Mouse (Mus musculus) neural tube, embryonic 11.5 days (tissue): ENCODE results near the gene Clpx. TPM values are rescaled to one million over a fixed set of nuclear protein-coding genes. Genes with fewer than 3 reads are reported as not detected.
"Not testable (repeated sequence)": the region's sequence is repeated elsewhere in the genome, so short reads cannot be mapped to it uniquely, and the experiment has no call there.

Experiments
- ATAC-seq: fragments of 200-750 bp; cut with Nextera tagmentation; 2 replicates; pipeline ENCODE4 v1.8.0; 2017; ENCODE audit warnings: moderate number of reproducible peaks, mild to moderate bottlenecking, moderate TSS enrichment, moderate library complexity; ENCODE audit not compliant: insufficient read depth, low FRiP score, low TSS enrichment
- DNase-seq: peaks from one replicate; pipeline ENCODE4 v3.0.0-alpha.2; 2015; ENCODE audit warnings: low spot score
- H3K27ac ChIP-seq: fragments of 300-500 bp; sonication (generic); 2 replicates; pipeline ENCODE4 v1.5.1; 2014; ENCODE audit warnings: low read depth, mild to moderate bottlenecking, low read length
- H3K27me3 ChIP-seq: fragments of 300-500 bp; sonication (generic); 2 replicates; pipeline ENCODE4 v1.6.1; 2014; ENCODE audit warnings: mild to moderate bottlenecking, low read length, mixed read lengths; ENCODE audit not compliant: control insufficient read depth, insufficient read depth
- H3K36me3 ChIP-seq: fragments of 300-500 bp; sonication (generic); 2 replicates; pipeline ENCODE4 v1.6.1; 2014; ENCODE audit warnings: mild to moderate bottlenecking, low read length, moderate library complexity, mixed read lengths; ENCODE audit not compliant: control insufficient read depth, insufficient read depth
- H3K4me1 ChIP-seq: fragments of 300-500 bp; sonication (generic); 2 replicates; pipeline ENCODE4 v1.6.1; 2014; ENCODE audit warnings: low read length, mixed read lengths; ENCODE audit not compliant: control insufficient read depth, insufficient read depth
- H3K4me2 ChIP-seq: fragments of 300-500 bp; sonication (generic); 2 replicates; pipeline ENCODE4 v1.6.1; 2014; ENCODE audit warnings: low read depth, mild to moderate bottlenecking, moderate library complexity
- H3K4me3 ChIP-seq: fragments of 300-500 bp; sonication (generic); 2 replicates; pipeline ENCODE4 v1.5.1; 2014; ENCODE audit warnings: low read depth, low read length
- H3K9ac ChIP-seq: fragments of 300-500 bp; sonication (generic); 2 replicates; pipeline ENCODE4 v1.6.1; 2014; ENCODE audit warnings: mild to moderate bottlenecking, low read length
- H3K9me3 ChIP-seq: fragments of 300-500 bp; sonication (generic); 2 replicates; pipeline ENCODE4 v1.6.1; 2016; ENCODE audit warnings: low read length; ENCODE audit not compliant: control insufficient read depth
- WGBS: fragments of 180-500 bp; shearing (Covaris S2); extraction: QIAGEN DNeasy Blood & Tissue Kit; methylation state at CpG from one replicate; pipeline ENCODE4 v1.1.7; 2014; 5-methylcytosine and 5-hydroxymethylcytosine counted together
- polyA plus RNA-seq: library from polyadenylated mRNA; unstranded; fragments of >200 nt; fragmentation: Nextera tagmentation; extraction: Ambion mirVana; gene quantifications from 2 replicates; pipeline ENCODE4 v1.2.1, GENCODE M21; 2014

Clpx gene
- polyA plus RNA-seq, 1 experiment from 2014 or later: 50.0 TPM

DNA sequence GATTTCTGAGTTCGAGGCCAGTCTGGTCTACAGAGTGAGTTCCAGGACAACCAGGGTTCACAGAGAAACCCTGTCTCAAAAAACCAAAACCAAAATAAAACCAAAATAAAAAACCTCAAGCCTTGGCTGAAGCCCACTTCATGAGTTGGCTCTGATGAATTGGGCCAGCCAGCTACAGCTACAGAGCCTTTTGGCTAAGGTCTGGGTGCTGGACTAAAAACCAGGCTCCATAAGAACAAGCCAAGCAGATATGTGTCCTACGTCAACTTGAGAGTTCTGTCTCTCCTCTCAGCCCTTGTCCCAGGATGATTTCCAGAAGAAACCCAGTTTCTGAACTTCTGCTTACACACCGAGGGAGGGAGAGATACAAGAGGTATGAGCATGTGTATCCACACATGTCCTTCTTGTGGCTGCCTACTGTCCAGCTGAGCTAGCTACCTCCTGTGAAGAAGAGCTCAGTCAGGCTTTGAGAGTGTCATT, 31.4 kb upstream of the Clpx start:
- Histone ChIP-seq H3K36me3 (no peaks in the 10 kb centered on the region), H3K4me2 (no peak overlapping the region), H3K9ac (no peak overlapping the region), H3K9me3 (no peaks in the 10 kb centered on the region), H3K27ac (no peak overlapping the region), H3K4me3 (no peak overlapping the region), H3K4me1 (no peaks in the 10 kb centered on the region), H3K27me3 (no peaks in the 10 kb centered on the region)
- DNase-seq: no peak
- ATAC-seq: no peak
- 92% methylated on average over 3 of the region's 3 CpGs for WGBS

DNA sequence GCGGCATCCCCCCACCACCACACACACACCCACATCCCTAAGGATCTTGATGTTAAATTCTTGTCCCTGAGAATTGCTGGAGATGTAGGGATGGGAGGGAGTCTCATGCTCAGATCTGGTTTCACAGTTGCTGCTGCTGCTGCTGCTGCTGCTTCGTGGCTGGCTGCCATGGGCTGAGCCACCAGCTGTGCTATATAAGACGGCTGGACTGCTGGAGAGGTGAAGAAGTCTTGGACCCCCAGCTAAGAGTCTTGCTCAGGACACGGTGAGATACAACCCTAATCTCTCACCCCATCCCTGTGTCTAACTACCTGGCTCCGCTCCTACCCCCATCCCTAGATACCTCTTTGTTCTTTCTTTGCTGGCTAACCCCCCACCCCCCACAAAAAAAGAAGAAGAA, 29.1 kb upstream of the Clpx start, which contains the start of gene Cilp:
Gene Cilp (plus strand): TSS at position 222 of the 400 bp plus-strand sequence.
- no peaks in the 10 kb centered on the region for H3K4me1 ChIP-seq
- 53% methylated on average over 5 of the region's 5 CpGs for WGBS
- ATAC-seq (no peak), DNase-seq (no peak)
- H3K9me3 ChIP-seq: no peaks in the 10 kb centered on the region
- H3K4me2 ChIP-seq: no peak within 1 kb of the TSS
- H3K4me3 ChIP-seq: no peak within 1 kb of the TSS
- no peak within 1 kb of the TSS for H3K27ac ChIP-seq
- no peaks in the 10 kb centered on the region for H3K36me3 ChIP-seq
- no peak within 1 kb of the TSS for H3K9ac ChIP-seq
- H3K27me3 ChIP-seq: no peaks in the 10 kb centered on the region

DNA sequence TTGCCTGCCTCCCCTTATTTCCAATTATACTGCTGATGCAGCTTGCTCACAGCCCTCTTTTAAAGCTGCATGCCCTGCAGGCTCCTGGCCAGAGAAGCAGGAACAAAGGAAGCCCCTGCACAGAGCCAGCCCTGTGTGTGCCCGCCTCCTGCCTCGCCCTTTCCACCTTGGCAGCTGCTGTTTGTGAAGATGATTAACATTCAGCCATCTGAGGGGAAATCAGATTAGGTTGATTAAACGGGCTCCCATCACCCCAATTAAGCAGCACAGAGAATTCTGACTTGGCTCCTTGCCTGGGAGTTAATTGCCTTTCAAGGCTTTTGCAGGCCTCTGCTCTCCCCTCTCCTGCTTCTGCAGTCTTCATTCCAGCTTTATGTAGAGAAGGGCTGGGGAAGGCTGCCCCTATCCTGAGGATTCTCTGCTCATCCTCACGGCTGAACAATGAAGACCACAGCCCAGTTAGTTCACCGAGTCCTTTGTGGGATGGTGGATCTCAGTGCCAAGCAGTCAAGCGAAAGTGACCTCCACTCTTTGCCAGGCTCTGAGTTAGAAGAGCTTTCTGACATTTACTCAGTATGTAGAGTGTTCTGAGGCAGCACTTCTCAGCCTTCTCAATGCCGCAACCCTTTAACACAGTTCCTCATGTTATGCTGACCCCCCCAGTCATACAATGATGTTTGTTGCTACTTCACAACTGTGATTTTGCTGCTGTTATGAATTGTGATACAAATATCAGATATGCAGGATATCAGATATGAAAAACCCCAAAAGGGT, 26.1 kb upstream of the Clpx start:
- Histone ChIP-seq H3K27me3 (no peaks in the 10 kb centered on the region), H3K4me2 (no peak overlapping the region), H3K36me3 (no peaks in the 10 kb centered on the region), H3K9me3 (no peaks in the 10 kb centered on the region), H3K4me3 (no peak overlapping the region), H3K9ac (peak overlapping the region; percentile 20; the same call in 1 of the 2 replicates), H3K4me1 (no peaks in the 10 kb centered on the region), H3K27ac (peak overlapping the region; percentile 63)
- 42% methylated on average over 7 of the region's 7 CpGs for WGBS
- DNase-seq: peak; percentile 39
- ATAC-seq: peak; percentile 55; the same call in 1 of the 2 replicates

DNA sequence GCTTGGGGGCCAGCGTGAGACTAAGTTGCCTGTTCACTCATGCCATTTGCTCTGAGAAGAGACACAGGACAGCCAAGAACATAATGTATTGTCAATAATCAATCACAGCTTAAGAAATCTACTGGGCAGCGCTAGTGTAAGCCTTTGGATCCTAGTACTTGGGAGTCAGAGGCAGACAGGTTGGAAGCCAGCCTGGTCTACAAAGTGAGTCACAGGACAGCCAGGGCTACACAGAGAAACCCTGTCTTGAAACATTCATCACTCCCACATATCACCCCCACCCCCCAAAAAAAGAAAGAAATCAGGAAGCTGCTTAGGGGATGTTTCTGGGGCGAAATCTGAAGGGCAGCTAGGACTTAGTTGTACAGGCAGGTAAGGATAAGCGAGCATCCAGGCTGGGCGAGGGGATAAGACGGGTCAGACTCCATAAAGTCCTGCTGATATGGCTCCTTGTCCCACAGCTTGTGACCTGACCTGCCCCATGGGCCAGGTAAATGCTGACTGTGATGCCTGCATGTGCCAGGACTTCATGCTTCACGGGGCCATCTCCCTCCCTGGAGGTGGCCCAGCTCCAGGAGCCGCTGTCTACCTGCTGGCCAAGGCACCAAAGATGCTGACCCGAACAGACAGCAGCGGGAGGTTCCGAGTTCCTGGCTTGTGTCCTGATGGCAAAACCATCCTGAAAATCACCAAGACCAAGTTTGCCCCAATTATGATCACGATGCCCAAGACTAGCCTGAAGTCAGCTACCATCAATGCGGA, 20.8 kb upstream of the Clpx start:
- ATAC-seq: no peak
- Histone ChIP-seq H3K9ac (no peak overlapping the region), H3K36me3 (no peaks in the 10 kb centered on the region), H3K9me3 (no peaks in the 10 kb centered on the region), H3K27ac (no peak overlapping the region), H3K4me3 (no peak overlapping the region), H3K4me2 (no peak overlapping the region), H3K4me1 (no peaks in the 10 kb centered on the region), H3K27me3 (no peaks in the 10 kb centered on the region)
- 87% methylated on average over 13 of the region's 13 CpGs for WGBS
- no peak for DNase-seq

DNA sequence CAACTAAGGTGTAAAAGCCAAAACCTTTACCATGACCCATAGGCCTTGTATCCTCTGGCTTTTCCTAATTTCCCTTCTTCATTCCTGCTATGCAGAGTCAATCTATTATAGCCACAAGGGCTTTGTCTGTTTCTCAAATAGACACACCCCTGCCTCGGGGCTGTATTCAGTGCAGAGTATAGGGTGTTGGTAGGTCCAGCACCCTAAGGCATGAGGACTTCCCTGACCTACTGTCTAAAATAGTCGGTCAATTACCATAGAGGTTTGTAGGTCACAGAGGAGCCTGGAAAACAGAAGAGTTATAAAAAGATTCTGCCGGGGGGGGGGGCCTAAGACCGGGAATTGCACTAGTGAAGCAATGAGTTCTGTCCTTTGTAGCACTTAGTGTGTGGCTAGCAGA, 20.2 kb upstream of the Clpx start:
- H3K9ac ChIP-seq: no peak overlapping the region
- H3K4me1 ChIP-seq: no peaks in the 10 kb centered on the region
- H3K27ac ChIP-seq: no peak overlapping the region
- no peak overlapping the region for H3K4me2 ChIP-seq
- no peaks in the 10 kb centered on the region for H3K27me3 ChIP-seq
- no peaks in the 10 kb centered on the region for H3K9me3 ChIP-seq
- 79% methylated on average over 4 of the region's 4 CpGs for WGBS
- DNase-seq: no peak
- no peak for ATAC-seq
- no peak overlapping the region for H3K4me3 ChIP-seq
- H3K36me3 ChIP-seq: no peaks in the 10 kb centered on the region

DNA sequence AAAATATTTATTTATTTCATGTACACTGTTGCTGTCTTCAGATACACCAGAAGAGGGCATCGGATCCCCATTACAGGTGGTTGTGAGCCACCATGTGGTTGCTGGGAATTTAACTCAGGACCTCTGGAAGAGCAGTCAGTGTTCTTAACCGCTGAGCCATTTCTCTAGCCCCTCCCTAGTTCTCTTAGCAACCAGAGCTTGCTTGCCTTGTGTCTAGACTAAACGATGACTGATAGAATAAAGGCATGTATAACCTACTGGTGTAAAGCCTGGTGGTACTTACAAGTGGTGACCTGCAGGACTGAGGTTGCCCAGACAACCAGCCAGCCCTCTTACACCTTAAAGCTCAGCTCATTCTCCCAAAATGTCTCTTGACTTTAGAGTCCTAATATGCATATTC, 19.2 kb upstream of the Clpx start:
- DNase-seq, H3K4me1 ChIP-seq, ATAC-seq, H3K9me3 ChIP-seq, H3K27ac ChIP-seq, H3K4me3 ChIP-seq, H3K27me3 ChIP-seq, H3K36me3 ChIP-seq, H3K9ac ChIP-seq, H3K4me2 ChIP-seq: not testable (repeated sequence)
- WGBS: 75% methylated on average over 3 of the region's 3 CpGs

DNA sequence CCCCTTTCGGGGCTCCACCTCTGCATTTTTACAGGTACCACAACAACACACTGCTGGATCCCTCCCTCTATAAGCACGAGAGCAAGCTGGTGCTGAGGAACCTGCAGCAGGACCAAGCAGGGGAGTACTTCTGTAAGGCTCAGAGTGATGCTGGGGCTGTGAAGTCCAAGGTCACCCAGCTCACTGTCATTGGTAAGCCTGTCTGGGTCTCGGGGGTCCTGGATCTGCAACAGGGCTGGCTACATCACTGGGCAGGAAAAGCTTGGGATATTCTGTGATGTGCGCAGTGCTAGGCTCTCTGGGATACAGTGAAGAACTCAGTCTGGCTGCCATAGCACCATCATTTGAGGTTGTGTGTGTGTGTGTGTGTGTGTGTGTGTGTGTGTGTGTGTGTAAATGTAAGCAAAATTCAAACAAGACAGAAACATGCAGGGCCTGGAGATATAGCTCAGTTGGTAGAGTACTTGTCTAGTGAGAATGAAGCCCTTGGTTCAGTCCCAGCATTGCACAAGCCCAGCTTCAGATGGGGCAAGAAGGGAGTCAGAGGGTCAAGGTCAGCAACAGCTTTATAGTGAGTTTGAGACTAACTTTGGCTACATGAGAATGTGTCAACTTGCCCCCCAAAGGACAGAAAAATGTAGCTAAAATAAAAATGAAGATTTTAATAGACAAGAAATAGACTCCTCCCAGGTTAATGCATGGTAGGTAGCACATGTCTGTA, 18.1 kb upstream of the Clpx start:
- Histone ChIP-seq H3K36me3 (no peaks in the 10 kb centered on the region), H3K27me3 (no peaks in the 10 kb centered on the region), H3K4me2 (no peak overlapping the region), H3K4me1 (no peaks in the 10 kb centered on the region), H3K9me3 (no peaks in the 10 kb centered on the region), H3K9ac (no peak overlapping the region), H3K4me3 (no peak overlapping the region), H3K27ac (no peak overlapping the region)
- ATAC-seq: no peak
- WGBS: 77% methylated on average over 4 of the region's 4 CpGs
- no peak for DNase-seq

DNA sequence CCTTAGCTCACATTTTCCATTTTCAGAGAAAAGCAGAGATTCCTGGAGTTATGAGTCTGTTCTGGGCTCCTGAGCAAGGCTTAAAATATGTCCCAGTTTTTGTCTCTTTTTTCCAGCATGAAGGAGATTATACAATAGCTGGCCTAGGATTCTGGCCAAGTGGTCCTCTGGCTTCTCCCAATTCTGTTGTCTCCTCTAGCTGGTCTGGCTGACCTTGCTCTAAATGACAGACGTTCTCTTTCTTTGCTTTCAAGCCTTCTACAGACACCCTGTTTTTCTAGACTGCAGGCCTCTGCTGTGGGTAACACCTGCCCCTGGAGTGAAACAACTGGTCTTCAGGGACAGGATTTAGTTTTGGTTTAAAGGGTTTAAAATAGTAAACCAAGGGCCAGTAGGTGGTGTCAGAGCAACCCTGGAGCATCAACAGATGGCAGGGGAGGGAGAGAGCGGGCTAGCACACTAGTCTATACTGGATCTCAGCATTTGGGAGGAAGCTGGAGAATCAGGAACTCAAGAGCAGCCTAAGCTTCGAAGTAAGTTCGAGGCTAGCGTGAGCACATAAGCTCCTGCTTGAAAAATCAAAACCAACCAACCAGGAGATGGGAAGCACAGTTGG, 12.4 kb upstream of the Clpx start:
- no peak overlapping the region for H3K27ac ChIP-seq
- no peak overlapping the region for H3K9ac ChIP-seq
- H3K4me3 ChIP-seq: no peak overlapping the region
- DNase-seq (no peak), ATAC-seq (no peak)
- WGBS: 67% methylated on average over 5 of the region's 5 CpGs
- H3K27me3 ChIP-seq: no peaks in the 10 kb centered on the region
- H3K9me3 ChIP-seq: no peaks in the 10 kb centered on the region
- H3K4me1 ChIP-seq: no peaks in the 10 kb centered on the region
- no peak overlapping the region for H3K4me2 ChIP-seq
- no peaks in the 10 kb centered on the region for H3K36me3 ChIP-seq
